Mouse (Mus musculus): ENCODE measurements around the gene Drap1. TPM values are rescaled to one million over a fixed set of nuclear protein-coding genes. Genes with fewer than 3 reads are reported as not detected.
A peak's percentile ranks its signal among the peaks of the same experiment; 100 is the strongest.

Gene Drap1
- total RNA-seq, 2 experiments from 2014 or later: 248 to 267 TPM

DNA sequence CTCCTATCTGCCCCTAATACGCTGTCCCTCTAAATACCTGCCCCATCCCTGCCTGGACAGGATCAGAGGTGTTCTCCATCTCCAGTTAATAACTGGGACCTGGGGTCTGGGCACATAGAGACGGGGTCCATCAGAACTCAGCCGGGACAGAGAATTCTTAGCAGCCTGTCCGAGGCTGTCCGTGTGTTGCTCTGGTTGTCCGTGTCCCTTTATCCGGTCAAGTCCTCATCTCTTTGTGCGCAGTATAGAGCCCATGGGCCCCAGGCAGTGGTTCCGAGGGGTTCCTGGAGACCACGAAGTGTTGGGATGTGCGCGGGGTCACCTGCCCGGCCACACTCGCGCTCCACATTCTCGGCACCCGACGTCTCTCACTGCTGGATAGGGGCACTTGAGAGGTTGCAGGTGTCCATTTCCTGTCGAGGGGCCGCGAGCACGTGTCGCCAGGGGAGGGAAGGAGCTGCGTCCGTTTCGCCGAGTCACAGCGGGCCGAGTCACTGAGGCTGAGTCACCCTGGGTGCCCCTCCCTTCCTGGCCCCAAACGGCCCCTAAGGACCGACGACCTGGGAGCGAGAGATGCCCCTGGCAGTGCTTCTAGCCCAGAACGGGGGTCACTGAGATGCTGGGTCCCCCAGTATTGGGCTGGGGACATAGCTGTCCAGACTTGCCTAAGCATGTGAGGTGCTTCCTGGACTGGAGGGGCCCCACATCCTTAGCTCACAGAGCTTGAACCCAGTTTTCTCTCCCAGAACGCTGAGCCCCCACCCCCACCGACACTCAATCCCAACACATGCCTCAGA is 23.8 kb upstream of the Drap1 start:
- H3K4me3 ChIP-seq: peak overlapping the region; percentile 66; the same call in 1 of the 2 replicates
- intact Hi-C loops (cut with DNase I): no loop called here
- DNase-seq (ENCODE audit: extremely low spot score in 1 of 2, low spot score in 2 of 2): no peak
- H3K27ac ChIP-seq: no peak overlapping the region
- TF ChIP-seq CTCF (IDR thresholded peaks at IDR 0.05): no peak

- intact Hi-C loops (cut with DNase I): no loop called here
- peak; percentile 69 to 70 for DNase-seq (ENCODE audit: extremely low spot score in 1 of 2, low spot score in 2 of 2)
- Histone ChIP-seq H3K4me3 (peak within 1 kb of the TSS; percentile 66), H3K27ac (no peak within 1 kb of the TSS)
- no peak for TF ChIP-seq CTCF (IDR thresholded peaks at IDR 0.05)
These were observed 23.0 kb upstream of the Drap1 start, which contains the start of gene Fosl1 for GRCm38 (mm10) chr19:5447515-5448353. TSS of gene Fosl1 (plus strand) at chr19:5447547.

- TF ChIP-seq CTCF (IDR thresholded peaks at IDR 0.05): no peak
- no peak overlapping the region for H3K4me3 ChIP-seq
- H3K27ac ChIP-seq: no peak overlapping the region
- no peak for DNase-seq (ENCODE audit: extremely low spot score in 1 of 2, low spot score in 2 of 2)
- intact Hi-C loops (cut with DNase I): no loop called here
These were observed 21.0 kb upstream of the Drap1 start for GRCm38 (mm10) chr19:5445747-5446146.

- TF ChIP-seq CTCF (IDR thresholded peaks at IDR 0.05): no peak
- DNase-seq (ENCODE audit: extremely low spot score in 1 of 2, low spot score in 2 of 2): no peak
- Histone ChIP-seq H3K4me3 (no peak overlapping the region), H3K27ac (no peak overlapping the region)
- intact Hi-C loops (cut with DNase I): no loop called here
These were observed 20.2 kb upstream of the Drap1 start for GRCm38 (mm10) chr19:5444954-5445353.

- intact Hi-C loops (cut with DNase I): no loop called here
These were observed 19.7 kb upstream of the Drap1 start for GRCm38 (mm10) chr19:5444371-5444908.

GRCm38 (mm10) chr19:5433951-5434350 is 9.2 kb upstream of the Drap1 start:
- DNase-seq (ENCODE audit: extremely low spot score in 1 of 2, low spot score in 2 of 2): no peak
- no peak for TF ChIP-seq CTCF (IDR thresholded peaks at IDR 0.05)
- intact Hi-C loops (cut with DNase I): no loop called here
- no peak overlapping the region for H3K4me3 ChIP-seq
- H3K27ac ChIP-seq: no peak overlapping the region

More at GRCm38 (mm10) chr19:5444371-5444908, 19.7 kb upstream of the Drap1 start:
- DNase-seq (ENCODE audit: extremely low spot score in 1 of 2, low spot score in 2 of 2): no peak
- Histone ChIP-seq H3K27ac (no peak overlapping the region), H3K4me3 (no peak overlapping the region)
- TF ChIP-seq CTCF (IDR thresholded peaks at IDR 0.05): no peak

- peak; percentile 46 for TF ChIP-seq CTCF (IDR thresholded peaks at IDR 0.05)
- no peak for DNase-seq (ENCODE audit: extremely low spot score in 1 of 2, low spot score in 2 of 2)
- H3K4me3 ChIP-seq: no peak overlapping the region; the same call in 1 of the 2 replicates
- intact Hi-C loops (cut with DNase I): no loop called here
- no peak overlapping the region for H3K27ac ChIP-seq
These were observed 8.4 kb upstream of the Drap1 start for GRCm38 (mm10) chr19:5432992-5433852.

- Histone ChIP-seq H3K27ac (no peak overlapping the region), H3K4me3 (no peak overlapping the region)
- DNase-seq (ENCODE audit: extremely low spot score in 1 of 2, low spot score in 2 of 2): no peak
- no peak for TF ChIP-seq CTCF (IDR thresholded peaks at IDR 0.05)
- intact Hi-C loops (cut with DNase I): no loop called here
These were observed 7.2 kb upstream of the Drap1 start for GRCm38 (mm10) chr19:5431911-5432464.

DNA sequence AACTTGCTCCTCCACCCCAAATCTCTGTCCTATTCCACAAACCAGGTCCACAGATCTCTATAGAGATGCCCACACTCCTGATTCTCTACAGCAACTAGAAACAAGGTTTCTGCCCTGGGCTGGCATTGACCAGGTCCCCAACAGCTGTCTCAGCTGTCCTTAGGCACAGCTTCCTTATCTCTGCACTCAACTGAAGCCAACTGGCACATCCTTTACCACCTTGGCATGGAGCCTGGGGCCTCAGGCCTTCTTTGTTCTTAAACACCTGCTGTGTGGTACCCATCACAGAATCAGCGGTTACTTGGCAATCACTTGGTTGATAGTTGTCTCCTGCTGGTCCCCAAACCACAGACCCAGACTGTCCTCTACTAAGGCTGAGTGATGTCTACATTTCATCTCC is 5.6 kb upstream of the Drap1 start:
- DNase-seq (ENCODE audit: extremely low spot score in 1 of 2, low spot score in 2 of 2): no peak
- Histone ChIP-seq H3K27ac (no peak overlapping the region), H3K4me3 (no peak overlapping the region)
- intact Hi-C loops (cut with DNase I): no loop called here
- no peak for TF ChIP-seq CTCF (IDR thresholded peaks at IDR 0.05)

GRCm38 (mm10) chr19:5429806-5430205 is 5.0 kb upstream of the Drap1 start:
- intact Hi-C loops (cut with DNase I): no loop called here
- H3K4me3 ChIP-seq: no peak overlapping the region
- H3K27ac ChIP-seq: no peak overlapping the region
- no peak for DNase-seq (ENCODE audit: extremely low spot score in 1 of 2, low spot score in 2 of 2)
- no peak for TF ChIP-seq CTCF (IDR thresholded peaks at IDR 0.05)

DNA sequence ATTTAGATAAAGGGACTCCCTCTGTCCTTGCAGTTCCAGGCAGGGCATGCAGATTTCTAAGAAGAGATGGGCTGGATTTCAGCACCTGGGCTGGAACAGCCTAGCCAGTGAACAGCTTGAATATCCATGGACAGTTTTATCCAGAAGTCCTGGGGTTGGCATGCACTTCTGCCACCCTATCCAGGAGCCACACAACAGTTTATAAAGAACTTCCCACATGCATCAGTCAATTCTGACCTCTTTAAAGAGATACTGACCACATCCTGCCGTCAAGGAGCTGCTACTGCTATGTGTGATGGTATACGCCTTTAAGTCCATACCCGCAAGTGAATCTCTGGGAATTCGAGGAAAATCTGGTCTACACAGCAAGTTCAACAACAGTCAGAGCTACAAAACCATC is 4.4 kb upstream of the Drap1 start:
- intact Hi-C loops (cut with DNase I): no loop called here
- TF ChIP-seq CTCF (IDR thresholded peaks at IDR 0.05): no peak
- DNase-seq (ENCODE audit: extremely low spot score in 1 of 2, low spot score in 2 of 2): no peak
- Histone ChIP-seq H3K4me3 (no peak overlapping the region), H3K27ac (no peak overlapping the region)

All from left cerebral cortex, adult 2 months (tissue).